Mouse (Mus musculus) G1E (cell line): Measurements from ENCODE around the gene Kpna3. TPM values are rescaled to one million over a fixed set of nuclear protein-coding genes. Genes with fewer than 3 reads are reported as not detected.
A peak's percentile ranks its signal among the peaks of the same experiment; 100 is the strongest.

Source experiments
- ATAC-seq: 2 replicates; pipeline ENCODE4 v1.8.0; 2016; ENCODE audit warnings: mild to moderate bottlenecking; ENCODE audit not compliant: insufficient number of reproducible peaks, poor library complexity, low FRiP score, severe bottlenecking; ENCODE audit errors: extremely low read depth
- DNase-seq: peaks from one replicate; pipeline ENCODE4 v3.0.0; 2012; ENCODE audit warnings: low spot score
- H3K27me3 ChIP-seq: 2 replicates; pipeline ENCODE4 v1.6.1; 2012; ENCODE audit warnings: mild to moderate bottlenecking, low read length, inconsistent platforms; ENCODE audit not compliant: insufficient read depth
- H3K36me3 ChIP-seq: replicated peaks from 2 replicates; pipeline ENCODE3; 2012; ENCODE audit warnings: mild to moderate bottlenecking, inconsistent platforms
- H3K4me1 ChIP-seq: 2 replicates; pipeline ENCODE4 v1.6.1; 2012; ENCODE audit warnings: low read depth, low read length, inconsistent platforms, mixed read lengths; ENCODE audit not compliant: insufficient read depth
- H3K4me3 ChIP-seq: 2 replicates; pipeline ENCODE4 v1.5.1; 2012; ENCODE audit warnings: low read depth, mild to moderate bottlenecking, inconsistent platforms, low read length, moderate library complexity, mixed read lengths
- H3K9me3 ChIP-seq: replicated peaks from 2 replicates; pipeline ENCODE4 v1.6.1; 2012; ENCODE audit warnings: inconsistent platforms
- CTCF ChIP-seq: IDR thresholded peaks from 2 replicates; pipeline ENCODE4 v1.5.1; 2012; ENCODE audit warnings: low read depth, low read length, inconsistent platforms, mixed read lengths
- GATA1 ChIP-seq: IDR thresholded peaks from 2 replicates; pipeline ENCODE4 v1.6.1; 2012; ENCODE audit warnings: borderline replicate concordance, low read length, inconsistent platforms, mixed read lengths
- GATA2 ChIP-seq: IDR thresholded peaks from 2 replicates; pipeline ENCODE4 v1.6.1; 2012; ENCODE audit warnings: low read depth, low read length, inconsistent platforms, borderline replicate concordance
- POLR2AphosphoS5 ChIP-seq: IDR thresholded peaks from 2 replicates; pipeline ENCODE4 v1.6.1; 2012; ENCODE audit warnings: low read depth, low read length, inconsistent platforms; ENCODE audit not compliant: insufficient replicate concordance
- TAL1 ChIP-seq: conservative IDR thresholded peaks from 2 replicates; pipeline ENCODE4 v1.6.1; 2012; ENCODE audit warnings: low read depth, low read length, inconsistent platforms, mixed read lengths
- polyA plus RNA-seq: library from polyadenylated mRNA; stranded (reverse); fragments of >175 nt; gene quantifications from 2 replicates; pipeline ENCODE4 v1.2.3, GENCODE M21; 2012
- total RNA-seq, 2 experiments: library from RNA; stranded (forward) in 1 of 2; stranded (reverse) in 1 of 2; fragments of 200-1000 nt in 1 of 2; fragments of >200 nt in 1 of 2; fragmentation: Nextera tagmentation in 1 of 2; gene quantifications; 2 replicates each; pipeline ENCODE4 v1.2.3; 2014 to 2017

Kpna3 gene
- total and polyA plus RNA-seq, 3 experiments: 11.8 to 79.2 (median 44.9) TPM

DNA sequence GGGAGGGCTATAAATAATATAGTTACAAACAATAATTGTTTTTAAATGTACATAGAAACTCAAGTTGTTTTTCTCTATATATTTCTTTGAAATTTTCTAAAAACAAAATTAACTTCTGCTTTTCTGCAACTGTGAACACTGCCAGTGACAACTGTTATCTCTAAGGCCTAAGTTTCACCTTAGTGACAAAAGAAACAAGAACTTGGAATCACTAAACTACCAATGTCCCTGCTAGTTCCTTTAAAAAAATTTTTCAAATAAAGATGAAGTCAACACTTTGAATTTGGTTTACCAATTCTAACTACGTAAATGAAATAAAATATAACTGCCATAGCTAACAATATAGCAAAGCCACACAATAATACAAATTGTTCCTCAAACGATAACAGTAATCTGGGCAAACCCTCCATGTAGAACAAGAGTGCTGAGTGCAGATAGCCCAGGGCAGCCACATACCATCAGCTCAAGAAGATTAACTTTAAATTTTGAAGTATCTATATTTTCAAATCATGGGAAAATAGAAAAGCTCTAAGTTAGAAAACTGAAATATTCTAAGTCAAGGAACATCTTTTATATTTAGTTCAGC, 14.5 kb downstream of the Kpna3 start:
- Histone ChIP-seq H3K27me3 (no peaks in the 10 kb centered on the region), H3K9me3 (no peaks in the 10 kb centered on the region), H3K4me3 (no peak overlapping the region), H3K36me3 (peaks cover 20% of the 10 kb centered on the region), H3K4me1 (peaks cover 40% of the 10 kb centered on the region)
- ATAC-seq (no peak), DNase-seq (peak; percentile 5)
- TF ChIP-seq CTCF (no peak), TAL1 (0 out of 2 replicates have a peak, but pooled peaks have one; percentile 11)

DNA sequence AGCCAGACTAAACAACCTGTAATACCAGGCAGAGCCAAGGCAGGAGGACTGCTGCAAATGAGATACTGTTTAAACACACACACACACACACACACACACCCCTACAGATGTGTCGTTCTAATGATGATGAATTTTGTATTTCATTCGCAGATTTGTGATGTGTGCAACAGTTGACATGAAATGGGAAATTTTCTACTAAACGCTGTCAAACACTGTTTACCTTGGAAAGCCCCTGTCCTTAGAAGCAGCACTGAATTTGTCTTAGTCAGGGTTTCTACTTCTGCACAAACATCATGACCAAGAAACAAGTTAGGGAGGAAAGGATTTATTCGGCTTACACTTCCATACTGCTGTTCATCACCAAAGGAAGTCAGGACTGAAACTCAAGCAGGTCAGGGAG, 24.0 kb downstream of the Kpna3 start:
- H3K4me1 ChIP-seq: peaks cover 19% of the 10 kb centered on the region
- H3K27me3 ChIP-seq: no peaks in the 10 kb centered on the region
- TF ChIP-seq CTCF (no peak), TAL1 (no peak), GATA2 (no peak), GATA1 (no peak), POLR2AphosphoS5 (no peak)
- no peak overlapping the region for H3K4me3 ChIP-seq
- DNase-seq (no peak), ATAC-seq (no peak)
- no peaks in the 10 kb centered on the region for H3K9me3 ChIP-seq
- H3K36me3 ChIP-seq: peaks cover 14% of the 10 kb centered on the region

DNA sequence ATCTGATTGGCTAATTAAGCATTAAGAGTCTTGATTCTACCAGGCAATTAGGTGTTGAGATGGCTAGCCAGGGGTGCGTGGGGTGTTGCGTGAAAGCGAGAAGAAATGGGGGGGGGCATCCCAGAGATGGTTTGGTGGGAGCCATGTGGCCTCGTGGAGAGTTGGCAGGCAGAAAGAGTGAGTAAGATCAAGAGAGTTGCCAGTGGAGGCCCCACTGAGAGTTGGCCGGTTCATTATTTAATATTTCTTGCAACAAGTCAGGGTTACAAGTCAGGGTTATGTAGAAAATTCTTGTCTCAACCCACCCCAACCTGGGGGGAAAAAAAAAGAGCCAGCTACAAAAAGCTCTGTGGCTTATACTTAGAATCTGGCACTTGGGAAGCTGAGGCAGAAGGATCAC, 24.4 kb downstream of the Kpna3 start:
- no peaks in the 10 kb centered on the region for H3K9me3 ChIP-seq
- TF ChIP-seq CTCF (no peak), TAL1 (no peak), GATA2 (no peak), GATA1 (no peak), POLR2AphosphoS5 (no peak)
- no peaks in the 10 kb centered on the region for H3K27me3 ChIP-seq
- DNase-seq: no peak
- peaks cover 23% of the 10 kb centered on the region for H3K4me1 ChIP-seq
- peaks cover 14% of the 10 kb centered on the region for H3K36me3 ChIP-seq
- no peak overlapping the region for H3K4me3 ChIP-seq
- ATAC-seq: no peak

DNA sequence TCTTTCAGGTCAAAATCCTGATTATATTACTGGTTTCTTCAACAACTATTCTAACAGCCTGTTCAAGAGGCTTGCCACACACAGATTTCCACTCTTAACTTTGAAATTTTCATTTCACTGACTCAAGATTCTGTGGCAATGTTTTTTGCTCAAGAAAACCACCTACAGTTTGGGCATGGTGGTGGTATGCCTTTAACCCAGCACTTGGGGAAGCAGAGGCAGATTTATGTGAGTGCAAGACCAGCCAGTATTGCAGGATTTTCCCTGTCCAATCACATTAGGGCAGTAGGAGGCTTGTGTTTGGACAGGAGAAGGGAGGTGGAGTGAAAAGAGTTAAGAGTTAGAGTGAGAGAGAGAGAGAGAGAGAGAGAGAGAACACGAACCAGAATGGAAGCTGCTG, 24.9 kb downstream of the Kpna3 start:
- Histone ChIP-seq H3K27me3 (no peaks in the 10 kb centered on the region), H3K36me3 (peaks cover 16% of the 10 kb centered on the region), H3K4me1 (peaks cover 28% of the 10 kb centered on the region), H3K4me3 (no peak overlapping the region), H3K9me3 (no peaks in the 10 kb centered on the region)
- ATAC-seq (no peak), DNase-seq (no peak)
- TF ChIP-seq POLR2AphosphoS5: no peak
- TF ChIP-seq TAL1: no peak
- TF ChIP-seq GATA1: no peak
- no peak for TF ChIP-seq GATA2
- TF ChIP-seq CTCF: no peak

DNA sequence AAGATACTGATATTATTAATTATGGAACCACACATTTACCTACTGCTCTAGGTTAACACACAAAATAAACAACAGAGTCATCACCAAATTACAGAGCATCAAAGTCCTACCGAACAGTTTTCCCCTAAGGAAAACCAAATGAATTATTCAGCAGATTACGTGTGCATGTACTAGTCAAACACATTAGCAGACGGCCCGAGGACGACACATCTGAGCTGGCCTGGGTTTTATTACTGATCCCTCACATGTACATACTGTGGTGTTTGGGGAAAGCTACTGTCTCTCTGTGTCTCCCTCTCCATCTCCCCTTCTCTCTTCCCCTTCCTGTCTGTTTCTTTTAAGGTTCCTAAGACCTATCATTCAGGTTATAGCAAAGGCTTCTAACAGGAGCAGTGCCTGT, 25.5 kb downstream of the Kpna3 start:
- DNase-seq (no peak), ATAC-seq (no peak)
- no peaks in the 10 kb centered on the region for H3K9me3 ChIP-seq
- no peaks in the 10 kb centered on the region for H3K27me3 ChIP-seq
- no peak for TF ChIP-seq TAL1
- TF ChIP-seq CTCF: no peak
- no peak for TF ChIP-seq GATA2
- no peak for TF ChIP-seq GATA1
- no peak for TF ChIP-seq POLR2AphosphoS5
- H3K4me1 ChIP-seq: peaks cover 27% of the 10 kb centered on the region
- no peak overlapping the region for H3K4me3 ChIP-seq
- H3K36me3 ChIP-seq: peaks cover 14% of the 10 kb centered on the region

DNA sequence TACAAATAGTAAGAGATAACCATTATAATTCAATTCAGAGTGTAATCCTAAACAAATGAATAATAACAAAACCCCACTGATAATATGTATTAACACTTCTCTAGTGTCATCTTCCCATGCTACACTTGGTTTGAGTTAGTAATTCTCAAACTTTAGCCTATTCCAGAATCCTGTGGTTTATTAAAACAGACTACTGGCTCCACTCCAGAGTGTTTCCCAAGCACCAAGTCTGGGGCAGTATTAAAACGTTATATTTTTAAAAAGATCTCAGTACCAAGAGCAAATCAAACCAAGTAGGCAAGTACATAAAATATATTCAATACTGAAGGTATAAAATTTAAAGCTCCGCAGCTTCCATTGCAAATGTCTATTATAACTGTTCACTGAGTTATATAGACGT, 26.0 kb downstream of the Kpna3 start:
- no peak for DNase-seq
- no peak for ATAC-seq
- Histone ChIP-seq H3K36me3 (peaks cover 15% of the 10 kb centered on the region), H3K9me3 (no peaks in the 10 kb centered on the region), H3K27me3 (no peaks in the 10 kb centered on the region), H3K4me3 (no peak overlapping the region), H3K4me1 (peaks cover 27% of the 10 kb centered on the region)
- no peak for TF ChIP-seq GATA2
- TF ChIP-seq CTCF: no peak
- no peak for TF ChIP-seq TAL1
- TF ChIP-seq POLR2AphosphoS5: no peak
- TF ChIP-seq GATA1: no peak

DNA sequence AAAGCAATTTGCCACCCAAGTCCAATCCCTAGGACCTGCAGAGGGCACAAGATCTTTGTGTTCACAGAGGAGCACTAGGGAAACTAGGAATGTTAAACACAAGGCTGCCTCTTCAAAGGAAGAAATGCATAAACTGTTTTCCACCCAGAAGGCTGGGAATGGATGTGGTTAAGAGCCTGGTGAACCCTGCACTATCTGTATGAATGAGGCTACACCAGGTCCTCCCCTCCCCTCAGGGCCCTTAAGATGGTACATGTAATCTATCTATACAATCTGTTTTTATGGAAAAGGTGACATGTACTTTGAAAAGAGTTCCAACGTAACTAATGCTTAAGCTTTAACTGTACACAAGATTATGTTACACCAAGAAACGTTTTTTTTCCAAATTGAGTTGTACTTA, 29.7 kb downstream of the Kpna3 start:
- TF ChIP-seq TAL1: no peak
- no peak for TF ChIP-seq POLR2AphosphoS5
- no peak for TF ChIP-seq GATA2
- TF ChIP-seq GATA1: no peak
- no peak for TF ChIP-seq CTCF
- peaks cover 14% of the 10 kb centered on the region for H3K36me3 ChIP-seq
- H3K4me1 ChIP-seq: peaks cover 35% of the 10 kb centered on the region
- H3K9me3 ChIP-seq: no peaks in the 10 kb centered on the region
- ATAC-seq (no peak), DNase-seq (no peak)
- H3K27me3 ChIP-seq: no peaks in the 10 kb centered on the region
- H3K4me3 ChIP-seq: no peak overlapping the region
